Comparison of ENCODE assay signal across 15 mouse cellular contexts in the genomic region with DNA sequence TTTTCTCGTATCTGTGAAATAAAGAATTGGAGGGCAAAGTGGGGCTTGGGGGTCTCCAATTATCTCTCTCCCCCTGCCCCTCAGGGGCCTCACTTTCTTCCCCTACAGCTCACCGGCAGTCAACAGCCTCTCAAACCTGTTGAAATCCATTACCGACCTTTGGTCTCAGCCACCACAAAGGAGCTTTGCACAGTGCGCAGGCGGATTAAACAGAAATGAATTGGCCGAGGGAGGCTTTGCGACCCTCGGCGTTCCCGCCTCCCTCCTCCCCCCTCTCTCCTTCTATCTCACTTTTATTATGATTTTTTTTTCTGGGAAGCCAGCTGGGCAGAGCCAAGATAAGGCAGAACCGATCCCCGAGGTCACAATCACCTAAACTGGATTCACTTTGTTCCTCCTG.
DNase-seq lines count a peak whose midpoint lies in the region; ATAC-seq and TF ChIP-seq lines count a peak whose summit lies in the region.
"Had no signal": no experiment of that assay in that cellular context is flagged by ENCODE, and none has a peak within 500 bp of the region (broad histone marks: within the 10 kb centered on the region; RNA-seq: fewer than 3 reads in every experiment).

No protein-coding gene starts in this region.

- H3K36me3 ChIP-seq in heart, embryonic 13.5 days: no peaks in the 10 kb centered on the region
- H3K36me3 ChIP-seq in heart, embryonic 10.5 days: no peaks in the 10 kb centered on the region
- H3K36me3 ChIP-seq in forebrain, embryonic 13.5 days (ENCODE audit: poor library complexity, severe bottlenecking): no peaks in the 10 kb centered on the region
- H3K36me3 ChIP-seq in liver, embryonic 14.5 days (replicated peaks; ENCODE audit: control insufficient read depth, insufficient read depth, low read depth): no peaks in the 10 kb centered on the region
- no peaks in the 10 kb centered on the region for H3K36me3 ChIP-seq in stomach, embryonic 14.5 days (ENCODE audit: control insufficient read depth, insufficient read depth, low read length)

- peaks cover 60% of the 10 kb centered on the region for H3K27me3 ChIP-seq in heart, embryonic 13.5 days (replicated peaks)
- peaks cover 54% of the 10 kb centered on the region for H3K27me3 ChIP-seq in heart, embryonic 10.5 days (ENCODE audit: insufficient read depth, poor library complexity, severe bottlenecking)
- H3K27me3 ChIP-seq in forebrain, embryonic 13.5 days: peaks cover 58% of the 10 kb centered on the region
- no peaks in the 10 kb centered on the region for H3K27me3 ChIP-seq in liver, embryonic 14.5 days (ENCODE audit: control insufficient read depth, insufficient read depth, low read length)
- no peaks in the 10 kb centered on the region for H3K27me3 ChIP-seq in stomach, embryonic 14.5 days (ENCODE audit: control insufficient read depth, insufficient read depth, low read length)

- no peaks in the 10 kb centered on the region for H3K9me3 ChIP-seq in heart, embryonic 13.5 days
- H3K9me3 ChIP-seq in heart, embryonic 10.5 days: no peaks in the 10 kb centered on the region
- H3K9me3 ChIP-seq in forebrain, embryonic 13.5 days (replicated peaks): no peaks in the 10 kb centered on the region
- H3K9me3 ChIP-seq in liver, embryonic 14.5 days (ENCODE audit: control insufficient read depth, low read length): no peaks in the 10 kb centered on the region
- H3K9me3 ChIP-seq in stomach, embryonic 14.5 days (ENCODE audit: control insufficient read depth, low read depth, low read length): no peaks in the 10 kb centered on the region

- 17% methylated on average over 12 of the region's 12 CpGs for WGBS in heart, embryonic 13.5 days
- 18% methylated on average over 12 of the region's 12 CpGs for WGBS in heart, embryonic 10.5 days
- 4% methylated on average over 12 of the region's 12 CpGs for WGBS in forebrain, embryonic 13.5 days
- 28% methylated on average over 12 of the region's 12 CpGs for WGBS in liver, embryonic 14.5 days (ENCODE audit: insufficient replicate concordance)
- WGBS in stomach, embryonic 14.5 days: 6% methylated on average over 12 of the region's 12 CpGs

- TF ChIP-seq CTCF in liver, embryonic 14.5 days (IDR thresholded peaks at IDR 0.05; ENCODE audit: low read depth): no peak

- no peak for DNase-seq in heart, embryonic 10.5 days (ENCODE audit: low spot score)
- DNase-seq in liver, embryonic 14.5 days (ENCODE audit: low read depth in 3 of 3, low spot score in 3 of 3): no peak
- no peak for DNase-seq in right cerebral cortex, postnatal 14 days
- DNase-seq in kidney, postnatal 25 days: no peak
- no peak for DNase-seq in lung, adult 18-20 months
- DNase-seq: cerebellum, adult 9-10 months; heart, adult 2 months; heart, postnatal 14 days; kidney, postnatal 14 days; left cerebral cortex, postnatal 4 days; thymus, postnatal 14 days had no signal

- no peak for ATAC-seq in heart, embryonic 13.5 days (ENCODE audit: extremely low read depth, insufficient number of reproducible peaks, low FRiP score, low TSS enrichment)
- ATAC-seq in forebrain, embryonic 13.5 days: no peak
- no peak for ATAC-seq in liver, embryonic 14.5 days (ENCODE audit: insufficient read depth)
- no peak for ATAC-seq in stomach, embryonic 14.5 days (ENCODE audit: insufficient number of reproducible peaks, insufficient read depth, low FRiP score, low read depth)

- H3K4me1 ChIP-seq in heart, embryonic 13.5 days: peaks cover 6% of the 10 kb centered on the region
- H3K4me1 ChIP-seq in heart, embryonic 10.5 days: peaks cover 23% of the 10 kb centered on the region
- H3K4me1 ChIP-seq in forebrain, embryonic 13.5 days: peaks cover 57% of the 10 kb centered on the region
- no peaks in the 10 kb centered on the region; a peak in 1 of 4 replicates for H3K4me1 ChIP-seq in liver, embryonic 14.5 days (replicated peaks; ENCODE audit: control insufficient read depth in 2 of 2, insufficient read depth in 2 of 2, low read length in 1 of 2)
- H3K4me1 ChIP-seq in stomach, embryonic 14.5 days (ENCODE audit: control insufficient read depth, insufficient read depth, low read length): 0 out of 2 replicates have a peak, but pooled peaks cover 10% of the 10 kb centered on the region

- no peak overlapping the region for H3K27ac ChIP-seq in heart, embryonic 13.5 days (replicated peaks)
- H3K27ac ChIP-seq in heart, embryonic 10.5 days: no peak overlapping the region
- no peak overlapping the region for H3K27ac ChIP-seq in forebrain, embryonic 13.5 days
- H3K27ac ChIP-seq in liver, embryonic 14.5 days: no peak overlapping the region
- no peak overlapping the region for H3K27ac ChIP-seq in stomach, embryonic 14.5 days (ENCODE audit: low read length)
- H3K27ac ChIP-seq: heart, adult 2 months had no signal

- no peak overlapping the region for H3K9ac ChIP-seq in heart, embryonic 13.5 days
- 0 out of 2 replicates have a peak overlapping the region, but pooled peaks have one; percentile 38 for H3K9ac ChIP-seq in forebrain, embryonic 13.5 days
- no peak overlapping the region for H3K9ac ChIP-seq in liver, embryonic 14.5 days (replicated peaks)
- H3K9ac ChIP-seq in stomach, embryonic 14.5 days (replicated peaks; ENCODE audit: low read depth, low read length): no peak overlapping the region

- H3K4me2 ChIP-seq in heart, embryonic 13.5 days: peak overlapping the region; percentile 27; the same call in 1 of the 2 replicates
- H3K4me2 ChIP-seq in forebrain, embryonic 13.5 days: peak overlapping the region; percentile 37
- H3K4me2 ChIP-seq in liver, embryonic 14.5 days (ENCODE audit: low read depth): peak overlapping the region; percentile 26; the same call in 1 of the 2 replicates
- 0 out of 2 replicates have a peak overlapping the region, but pooled peaks have one; percentile 28 for H3K4me2 ChIP-seq in stomach, embryonic 14.5 days (replicated peaks; ENCODE audit: low read depth, low read length)

- no peak for TF ChIP-seq EP300 in liver, embryonic 14.5 days (IDR thresholded peaks at IDR 0.05; ENCODE audit: low read depth)

- no peak overlapping the region for H3K4me3 ChIP-seq in heart, embryonic 13.5 days
- no peak overlapping the region for H3K4me3 ChIP-seq in heart, embryonic 10.5 days
- no peak overlapping the region for H3K4me3 ChIP-seq in forebrain, embryonic 13.5 days
- no peak overlapping the region for H3K4me3 ChIP-seq in liver, embryonic 14.5 days (ENCODE audit: insufficient read depth in 1 of 2, low read depth in 2 of 2, low read length in 2 of 2)
- no peak overlapping the region for H3K4me3 ChIP-seq in stomach, embryonic 14.5 days (ENCODE audit: low read depth, low read length)
- H3K4me3 ChIP-seq: erythroblast, embryonic 14.5 days; heart, adult 2 months had no signal
